Mouse (Mus musculus) hindlimb bud, embryonic 11.5 days (tissue): ENCODE measurements around the gene Mum1l1.
"Not testable (repeated sequence)": the region's sequence is repeated elsewhere in the genome, so short reads cannot be mapped to it uniquely, and the experiment has no call there.

Experiments
- DNase-seq: peaks from one replicate; pipeline ENCODE4 v3.0.0-alpha.2; 2012; ENCODE audit warnings: low read depth, low spot score; ENCODE audit errors: extremely low spot score

Gene Mum1l1

DNA sequence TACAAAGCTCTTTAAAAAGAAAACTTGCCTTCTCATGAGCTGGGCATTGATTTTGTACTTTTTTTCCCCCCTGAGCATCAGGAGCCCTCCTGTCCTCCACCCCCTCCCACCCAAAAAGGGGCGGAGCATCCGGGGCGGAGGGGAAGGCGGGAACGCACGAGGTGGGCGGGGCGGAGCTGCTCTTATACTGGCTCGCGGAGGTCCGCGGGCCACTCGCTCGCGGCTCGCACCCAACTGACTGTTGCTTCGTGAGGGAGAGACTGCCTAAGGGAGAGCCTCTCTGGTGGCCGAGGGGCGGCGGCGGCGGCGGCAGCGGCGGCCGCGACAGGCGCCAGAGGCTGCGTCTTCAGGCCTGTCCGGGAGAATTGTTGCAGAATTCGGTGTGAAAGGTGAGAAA is at the start of gene Mum1l1:
Mum1l1 (plus strand) TSS at position 214 of the 397 bp plus-strand sequence.
- DNase-seq, result no peak

DNA sequence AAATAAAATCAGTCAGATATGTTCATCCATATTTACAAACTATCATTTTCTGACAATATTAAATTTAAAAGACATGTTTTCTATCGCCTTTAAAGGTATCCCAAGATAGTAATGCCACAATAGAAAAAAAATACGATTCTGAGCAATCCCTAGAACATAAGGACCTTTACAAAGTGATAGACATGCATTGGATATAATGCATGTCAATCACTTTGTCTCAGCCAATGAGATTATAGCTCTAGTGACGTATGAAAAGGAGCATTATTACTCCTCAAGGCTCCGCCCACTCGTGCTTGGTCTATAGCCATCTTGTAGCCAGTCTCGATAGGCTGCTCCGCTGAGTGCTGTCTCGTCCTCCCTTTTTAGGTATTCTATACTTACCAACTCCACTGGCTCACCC is 30.9 kb upstream of the Mum1l1 start, which contains the start of gene 4933428M09Rik:
4933428M09Rik (plus strand) TSS at position 301 of the 400 bp plus-strand sequence.
- no peak for DNase-seq

DNA sequence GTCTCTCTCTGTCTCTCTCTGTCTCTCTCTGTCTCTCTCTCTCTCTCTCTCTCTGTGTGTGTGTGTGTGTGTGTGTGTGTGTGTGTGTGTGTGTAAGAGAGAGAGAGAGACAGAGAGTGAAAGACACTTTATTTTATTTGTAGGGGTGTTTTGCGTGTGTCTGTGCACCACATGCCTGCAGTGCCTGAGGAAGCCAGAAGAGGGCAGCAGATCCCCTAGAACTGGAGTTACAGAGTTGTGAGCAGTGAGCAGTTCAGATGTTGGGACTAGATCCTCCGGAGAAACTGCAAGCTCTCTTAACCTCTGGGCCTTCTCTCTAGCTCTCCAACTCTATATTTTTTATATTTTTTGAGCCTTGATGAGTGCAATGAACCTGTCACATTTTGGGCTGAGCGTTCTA is 18.3 kb upstream of the Mum1l1 start:
- DNase-seq, result not testable (repeated sequence)

DNA sequence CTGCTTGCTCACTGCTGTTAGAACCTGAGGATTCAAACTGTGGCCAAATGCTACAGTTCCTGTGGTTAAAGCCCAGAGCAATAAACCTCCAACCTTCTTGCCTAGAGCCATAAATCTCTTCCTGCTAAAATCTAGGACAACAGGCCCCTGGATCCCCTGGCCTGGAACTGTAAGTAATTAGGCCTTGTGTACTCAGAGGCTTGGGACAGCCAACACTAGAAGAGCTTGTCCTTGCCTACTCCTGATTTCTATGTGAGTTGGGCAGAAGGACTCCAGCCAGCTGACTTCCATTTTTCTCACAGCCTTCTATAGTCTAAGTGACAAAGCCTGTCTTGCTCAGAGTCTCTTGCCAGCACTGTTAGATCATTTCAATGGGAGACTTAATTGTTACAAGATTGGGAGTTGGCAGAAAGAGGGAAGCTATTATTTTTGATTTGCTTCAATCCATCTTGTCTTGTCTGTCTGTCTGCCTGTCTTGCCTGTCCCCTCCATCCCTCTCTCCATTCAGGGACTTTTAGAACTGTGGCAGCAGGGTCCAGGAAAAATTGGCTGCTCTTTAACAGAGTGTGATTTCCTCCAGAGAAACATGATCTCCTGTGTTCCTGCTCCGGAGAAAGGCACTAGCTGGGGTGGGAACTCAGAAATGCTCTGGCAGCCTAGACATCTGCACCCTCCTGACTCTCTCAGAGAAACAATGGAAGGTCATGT is 15.1 kb upstream of the Mum1l1 start:
- no peak for DNase-seq

DNA sequence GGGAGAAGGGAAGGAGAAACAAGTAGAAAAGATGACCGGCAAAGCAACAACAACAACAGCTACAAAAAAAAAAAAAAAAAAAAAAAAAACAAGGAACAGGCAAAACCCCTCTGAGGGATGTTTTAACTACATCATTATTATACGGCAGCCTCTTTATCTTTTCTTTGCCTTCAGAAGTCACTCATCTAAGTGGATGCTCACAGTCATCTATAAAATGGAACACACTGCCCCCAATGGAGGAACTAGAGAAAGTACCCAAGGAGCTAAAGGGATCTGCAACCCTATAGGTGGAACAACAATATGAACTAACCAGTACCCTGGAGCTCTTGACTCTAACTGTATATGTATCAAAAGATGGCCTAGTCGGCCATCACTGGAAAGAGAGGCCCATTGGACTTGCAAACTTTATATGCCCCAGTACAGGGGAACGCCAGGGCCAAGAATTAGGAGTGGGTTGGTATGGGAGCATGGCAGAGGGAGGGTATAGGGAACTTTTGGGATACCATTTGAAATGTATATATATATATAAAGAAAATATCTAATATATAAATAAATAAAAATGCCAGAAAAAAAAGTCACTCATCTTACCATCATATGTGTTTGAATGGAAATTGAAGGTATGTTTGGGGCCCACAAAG is 532 bp upstream of the Mum1l1 start:
- not testable (repeated sequence) for DNase-seq

DNA sequence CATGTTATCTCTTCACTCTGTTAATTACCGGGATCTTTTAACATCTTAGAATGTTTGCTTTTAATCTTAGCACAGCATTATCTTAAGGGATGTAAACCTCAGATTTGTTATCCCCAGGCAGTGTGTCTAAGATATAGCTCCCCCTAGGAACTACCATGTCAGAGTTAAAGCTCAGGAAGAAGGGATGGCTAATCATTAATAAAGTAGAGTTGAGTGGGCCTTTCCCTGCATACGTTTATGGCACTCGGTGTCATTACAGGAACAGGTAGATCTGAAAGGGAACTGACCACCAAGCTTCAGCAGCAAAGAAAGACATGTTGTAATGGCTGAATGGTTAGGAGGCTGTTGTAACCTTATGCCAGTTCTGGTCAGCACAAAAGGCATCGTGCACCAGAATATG is 4.9 kb downstream of the Mum1l1 start:
- no peak for DNase-seq

DNA sequence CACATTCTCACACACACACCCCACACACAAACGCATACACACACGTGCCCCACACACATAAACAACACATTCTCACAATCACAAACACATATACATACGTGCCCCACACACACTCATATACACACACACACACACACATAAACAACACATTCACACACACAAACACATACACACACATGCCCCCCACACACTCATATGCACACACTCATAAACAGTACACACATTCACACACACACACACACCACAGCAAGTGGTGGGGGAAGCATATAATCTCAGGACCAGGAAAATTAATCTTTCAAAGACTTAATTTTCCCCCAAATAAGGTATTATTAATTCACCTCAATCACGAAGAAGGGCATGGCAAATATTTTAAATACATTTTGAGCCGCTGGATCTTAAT is 6.6 kb downstream of the Mum1l1 start:
- DNase-seq, result no peak

DNA sequence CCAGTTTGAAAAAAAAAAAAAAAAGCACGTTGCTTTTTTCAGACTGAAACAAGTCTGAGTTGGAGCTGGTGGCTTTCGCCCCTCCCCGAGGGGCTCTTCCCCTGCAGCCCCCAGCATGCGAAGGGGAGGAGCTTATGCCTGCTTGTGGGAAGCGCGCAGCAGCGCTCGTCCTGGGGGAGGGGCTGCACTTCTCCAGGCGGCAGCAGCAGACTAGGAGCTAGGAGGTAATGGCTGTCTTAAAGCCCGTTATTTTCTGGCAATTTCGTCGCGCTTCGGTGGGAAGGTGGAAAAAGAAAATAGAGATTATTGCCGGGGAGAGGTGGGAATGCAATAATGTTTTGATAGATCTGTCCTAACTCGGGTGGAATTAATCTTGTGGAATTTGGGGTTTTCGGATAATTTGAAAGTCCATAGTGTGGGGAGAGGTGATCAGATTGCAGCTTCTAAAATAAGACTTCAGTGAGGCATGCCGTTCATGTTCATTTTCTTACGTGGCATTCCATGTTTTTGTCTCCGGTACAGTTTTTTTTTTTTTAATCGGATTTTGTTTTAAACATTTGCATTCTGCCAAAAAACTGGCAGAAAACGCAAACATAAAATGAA is 7.2 kb downstream of the Mum1l1 start:
- no peak for DNase-seq

DNA sequence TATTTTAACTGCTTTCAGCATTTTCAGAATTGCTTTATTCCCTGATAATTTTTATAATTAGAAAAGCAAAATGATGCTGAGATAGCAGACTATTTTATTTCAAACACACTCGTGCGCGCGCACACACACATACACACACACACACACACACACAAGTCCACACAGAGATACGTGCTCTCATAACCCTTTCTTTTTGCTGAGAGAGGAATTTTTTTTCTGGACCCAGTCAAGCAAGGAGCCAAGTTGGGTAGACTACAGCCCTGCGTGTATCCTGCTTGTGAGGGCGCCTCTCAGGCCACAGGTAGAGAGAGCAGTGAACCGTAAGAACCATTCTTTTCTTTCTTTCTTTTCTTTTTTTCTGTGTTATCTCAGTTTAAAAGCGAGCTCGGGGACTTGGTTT is 7.9 kb downstream of the Mum1l1 start:
- no peak for DNase-seq

DNA sequence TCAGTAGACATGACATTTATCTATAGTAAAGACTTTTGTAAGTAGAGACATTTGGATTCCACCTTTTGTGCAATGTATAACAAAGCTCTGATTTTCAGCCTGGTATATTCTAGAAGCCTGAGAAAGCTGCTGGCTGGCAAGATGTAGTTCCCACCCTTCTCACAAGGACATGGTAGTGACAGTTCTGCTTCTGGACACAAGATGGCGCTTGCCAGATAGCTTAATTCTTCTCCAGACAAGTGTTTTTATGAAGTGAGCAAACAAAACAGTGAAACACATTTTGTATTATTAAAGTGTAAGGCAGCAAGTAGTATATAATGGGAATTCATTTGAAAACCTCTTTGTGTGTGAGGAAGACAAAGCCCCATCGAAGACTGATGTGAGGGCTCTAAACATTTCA is 9.2 kb downstream of the Mum1l1 start:
- DNase-seq, result no peak

DNA sequence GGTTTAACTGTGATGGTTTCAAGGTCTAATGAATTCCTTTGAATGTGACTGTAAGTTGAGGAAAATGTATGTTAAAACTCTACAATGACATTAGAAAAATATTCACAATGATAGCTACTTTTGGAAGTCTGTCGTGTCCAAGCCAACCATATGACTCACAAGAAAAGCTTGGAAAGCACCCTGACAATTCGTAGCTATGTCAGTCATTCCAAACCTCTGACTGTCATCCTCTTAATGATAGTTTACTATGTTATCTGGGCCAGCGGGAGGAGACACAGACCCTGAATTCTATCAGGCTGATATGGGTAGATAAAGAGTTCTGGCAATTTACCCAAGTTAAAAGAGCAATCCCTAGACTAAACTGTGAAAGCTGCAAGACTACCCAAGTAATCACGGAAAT is 11.0 kb downstream of the Mum1l1 start:
- DNase-seq, result no peak

DNA sequence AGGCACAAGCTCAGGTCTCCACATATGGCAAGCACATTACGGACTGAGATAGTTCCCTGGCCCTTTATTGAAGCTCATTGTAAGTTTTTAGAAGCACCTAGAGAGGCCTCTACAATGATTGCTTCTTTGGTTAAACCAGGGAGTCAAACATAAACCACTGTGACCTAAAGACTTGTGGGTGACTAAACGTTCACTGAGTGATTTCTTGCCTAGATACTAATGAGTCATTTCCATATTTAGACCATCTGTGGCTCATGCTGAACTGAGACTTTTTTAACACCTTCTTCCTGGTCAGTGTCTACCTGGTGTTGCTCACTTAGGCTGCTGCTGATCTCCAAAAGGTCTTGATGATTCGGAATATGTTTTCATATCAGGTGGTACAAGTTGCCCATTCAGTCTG is 12.1 kb downstream of the Mum1l1 start:
- DNase-seq, result no peak

DNA sequence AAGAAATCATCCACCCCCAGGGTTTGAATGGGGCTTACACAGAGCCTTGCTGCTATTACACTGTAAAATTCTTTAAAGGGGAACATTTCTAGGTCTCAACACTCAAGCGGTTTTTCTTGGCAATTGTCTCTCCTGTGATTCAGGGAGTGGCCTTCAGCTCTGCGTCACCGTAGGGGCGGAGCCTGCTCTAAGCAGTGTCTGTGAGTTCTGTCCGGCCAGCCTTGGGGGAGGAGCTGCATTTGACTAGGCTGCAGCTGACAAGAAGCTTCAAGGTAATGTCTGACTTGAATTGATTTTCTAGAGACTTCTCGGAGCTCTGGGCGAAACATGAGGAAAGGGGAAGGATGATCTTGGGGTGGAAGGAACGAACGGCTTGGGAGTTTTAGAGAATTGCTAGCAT is 21.3 kb downstream of the Mum1l1 start:
- no peak for DNase-seq

DNA sequence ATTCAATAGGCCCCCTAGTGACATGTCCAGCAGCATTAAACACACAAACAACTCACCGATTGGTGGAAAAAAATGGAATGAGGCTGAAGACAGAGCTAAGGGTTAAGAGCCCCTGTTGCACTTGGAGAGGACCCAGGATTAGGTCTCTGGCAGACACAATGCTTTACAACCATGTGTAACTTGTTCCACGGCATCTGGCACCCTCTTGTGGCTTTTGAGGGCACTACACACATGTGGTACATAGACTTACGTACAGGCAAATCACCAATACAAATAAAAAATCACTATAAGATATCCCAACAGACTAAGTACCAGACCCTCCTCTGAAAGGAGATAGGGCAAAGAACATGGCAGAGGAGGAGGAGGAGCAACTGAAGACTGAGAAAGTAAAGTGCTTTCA is 37.5 kb downstream of the Mum1l1 start:
- no peak for DNase-seq

DNA sequence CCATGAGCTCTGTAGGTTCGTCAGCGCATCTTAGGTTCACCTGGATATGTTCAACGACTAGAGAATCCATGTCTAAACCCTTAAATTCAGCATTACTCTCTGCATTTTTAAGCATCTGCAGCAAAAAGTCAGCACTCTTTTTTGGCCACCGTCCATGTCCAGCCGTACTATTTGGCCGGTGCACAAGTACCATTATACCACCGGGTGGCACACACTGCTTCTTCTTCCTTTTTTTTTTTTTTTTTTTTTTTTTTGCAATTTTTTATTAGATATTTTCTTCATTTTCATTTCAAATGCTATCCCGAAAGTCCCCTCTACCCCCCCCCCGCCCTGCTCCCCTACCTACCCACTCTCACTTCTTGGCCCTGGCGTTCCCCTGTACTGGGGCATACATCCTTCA is 47.2 kb downstream of the Mum1l1 start:
- DNase-seq, result no peak

DNA sequence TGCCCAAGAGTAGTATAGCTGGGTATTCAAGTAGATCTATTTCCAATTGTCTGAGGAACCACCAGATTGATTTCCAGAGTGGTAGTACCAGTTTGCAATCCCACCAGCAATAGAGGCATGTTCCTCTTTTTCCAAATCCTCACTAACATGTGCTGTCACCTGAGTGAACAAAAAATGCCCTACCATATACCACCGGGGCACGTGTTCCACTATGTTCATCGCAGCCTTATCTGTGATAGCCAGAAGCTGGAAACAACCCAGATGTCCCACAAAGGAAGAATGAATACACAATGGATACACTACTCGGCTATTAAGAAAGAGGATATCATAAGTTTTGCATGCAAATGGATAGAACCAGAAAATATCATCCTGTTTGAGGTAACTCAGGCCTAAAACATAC is 72.1 kb downstream of the Mum1l1 start:
- DNase-seq, result no peak
